Mouse (Mus musculus): ENCODE measurements around the gene Prkar1a. TPM values are rescaled to one million over a fixed set of nuclear protein-coding genes. Genes with fewer than 3 reads are reported as not detected.

Prkar1a gene
- polyA plus RNA-seq, 1 experiment from 2014 or later, result 496 TPM

DNA sequence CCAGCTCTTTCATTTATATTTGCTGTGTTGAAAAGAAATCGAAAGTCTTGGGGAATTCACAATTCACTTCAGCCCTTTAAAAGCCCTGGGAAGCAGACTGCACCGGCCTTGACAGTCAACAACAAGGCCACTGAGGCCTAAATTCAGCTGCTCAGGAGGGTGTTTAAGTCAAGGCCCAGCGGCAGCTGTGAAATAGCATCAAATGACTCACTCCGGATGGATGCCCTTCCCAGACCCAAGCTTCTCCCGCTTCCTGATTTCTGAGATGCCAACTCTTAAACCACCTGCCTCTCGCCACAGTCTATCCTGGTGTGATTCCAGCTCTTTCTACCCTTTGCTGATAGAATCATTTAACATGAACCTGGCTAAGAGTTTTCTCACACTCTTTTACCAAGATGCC is 28.8 kb upstream of the Prkar1a start:
- Histone ChIP-seq H3K4me3 (no peak overlapping the region), H3K27ac (replicated peaks) (no peak overlapping the region), H3K4me2 (replicated peaks) (no peak overlapping the region), H3K4me1 (peaks cover 5% of the 10 kb centered on the region), H3K36me3 (no peaks in the 10 kb centered on the region), H3K27me3 (no peaks in the 10 kb centered on the region), H3K9ac (replicated peaks) (no peak overlapping the region), H3K9me3 (no peaks in the 10 kb centered on the region)
- ATAC-seq (replicated peaks), result no peak
- WGBS, result 84% methylated on average over 6 of the region's 6 CpGs

GRCm38 (mm10) chr11:109621183-109621582 is 28.0 kb upstream of the Prkar1a start:
- no peak for ATAC-seq (replicated peaks)

DNA sequence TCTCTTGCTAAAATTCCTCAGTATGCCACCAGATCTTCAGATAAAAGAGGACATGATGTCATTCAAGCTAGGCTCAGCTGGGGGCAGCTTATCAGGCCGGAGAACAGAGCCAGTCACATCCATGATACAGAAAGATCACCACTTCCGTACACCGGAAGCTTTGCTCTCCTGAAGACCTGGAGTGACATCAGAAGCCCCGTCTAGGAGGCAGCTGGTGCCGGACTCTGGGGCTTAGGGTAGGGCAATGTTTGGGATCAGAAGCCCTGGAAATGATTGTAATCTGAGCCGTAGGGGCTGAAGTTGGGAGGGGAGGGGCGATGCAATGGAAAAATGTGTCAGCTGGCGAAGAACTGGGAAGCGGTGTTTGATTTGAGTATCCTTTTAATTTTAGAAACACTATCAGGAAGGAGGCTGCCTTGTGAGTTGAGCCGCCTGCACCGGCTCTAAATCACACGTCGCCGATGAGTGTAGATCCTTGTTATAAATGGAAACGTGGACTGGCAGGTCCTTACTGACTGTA is 26.6 kb upstream of the Prkar1a start:
- no peaks in the 10 kb centered on the region for H3K36me3 ChIP-seq
- no peaks in the 10 kb centered on the region for H3K9me3 ChIP-seq
- H3K4me1 ChIP-seq, result no peaks in the 10 kb centered on the region
- H3K4me3 ChIP-seq, result no peak overlapping the region
- no peak overlapping the region for H3K27ac ChIP-seq (replicated peaks)
- 55% methylated on average over 15 of the region's 15 CpGs for WGBS
- ATAC-seq (replicated peaks), result no peak
- H3K27me3 ChIP-seq, result no peaks in the 10 kb centered on the region
- no peak overlapping the region for H3K4me2 ChIP-seq (replicated peaks)
- no peak overlapping the region for H3K9ac ChIP-seq (replicated peaks)

More at GRCm38 (mm10) chr11:109621183-109621582, 28.0 kb upstream of the Prkar1a start:
- peaks cover 5% of the 10 kb centered on the region for H3K4me1 ChIP-seq
- H3K4me3 ChIP-seq, result no peak overlapping the region
- no peaks in the 10 kb centered on the region for H3K27me3 ChIP-seq
- H3K9me3 ChIP-seq, result no peaks in the 10 kb centered on the region
- no peak overlapping the region for H3K27ac ChIP-seq (replicated peaks)
- H3K36me3 ChIP-seq, result no peaks in the 10 kb centered on the region
- no peak overlapping the region for H3K9ac ChIP-seq (replicated peaks)
- WGBS, result 19% methylated on average over 2 of the region's 2 CpGs
- H3K4me2 ChIP-seq (replicated peaks), result no peak overlapping the region

- no peaks in the 10 kb centered on the region for H3K27me3 ChIP-seq
- no peaks in the 10 kb centered on the region for H3K4me1 ChIP-seq
- ATAC-seq (replicated peaks), result no peak
- H3K9me3 ChIP-seq, result no peaks in the 10 kb centered on the region
- H3K4me3 ChIP-seq, result no peak overlapping the region
- H3K36me3 ChIP-seq, result no peaks in the 10 kb centered on the region
- H3K27ac ChIP-seq (replicated peaks), result no peak overlapping the region
- no peak overlapping the region for H3K9ac ChIP-seq (replicated peaks)
- WGBS, result 94% methylated on average over 7 of the region's 7 CpGs
- no peak overlapping the region for H3K4me2 ChIP-seq (replicated peaks)
Measured at GRCm38 (mm10) chr11:109623238-109623637, 26.0 kb upstream of the Prkar1a start.

- Histone ChIP-seq H3K27me3 (no peaks in the 10 kb centered on the region), H3K9ac (replicated peaks) (no peak overlapping the region), H3K9me3 (no peaks in the 10 kb centered on the region), H3K27ac (replicated peaks) (no peak overlapping the region), H3K36me3 (no peaks in the 10 kb centered on the region), H3K4me1 (no peaks in the 10 kb centered on the region), H3K4me3 (no peak overlapping the region), H3K4me2 (replicated peaks) (no peak overlapping the region)
- WGBS, result 92% methylated on average over 4 of the region's 4 CpGs
- no peak for ATAC-seq (replicated peaks)
Measured at GRCm38 (mm10) chr11:109627648-109628047, 21.6 kb upstream of the Prkar1a start.

- WGBS, result 89% methylated on average over 3 of the region's 3 CpGs
- Histone ChIP-seq H3K9me3 (no peaks in the 10 kb centered on the region), H3K9ac (replicated peaks) (no peak overlapping the region), H3K4me2 (replicated peaks) (no peak overlapping the region), H3K36me3 (no peaks in the 10 kb centered on the region), H3K27me3 (no peaks in the 10 kb centered on the region), H3K4me3 (no peak overlapping the region), H3K27ac (replicated peaks) (no peak overlapping the region), H3K4me1 (no peaks in the 10 kb centered on the region)
- ATAC-seq (replicated peaks), result no peak
Measured at GRCm38 (mm10) chr11:109628099-109628498, 21.1 kb upstream of the Prkar1a start.

GRCm38 (mm10) chr11:109629021-109629521 is 20.1 kb upstream of the Prkar1a start:
- Histone ChIP-seq H3K9ac (replicated peaks) (no peak overlapping the region), H3K27me3 (no peaks in the 10 kb centered on the region), H3K4me1 (no peaks in the 10 kb centered on the region), H3K4me2 (replicated peaks) (no peak overlapping the region), H3K36me3 (no peaks in the 10 kb centered on the region), H3K27ac (replicated peaks) (no peak overlapping the region), H3K4me3 (no peak overlapping the region), H3K9me3 (no peaks in the 10 kb centered on the region)
- WGBS, result 82% methylated on average over 10 of the region's 10 CpGs
- no peak for ATAC-seq (replicated peaks)

DNA sequence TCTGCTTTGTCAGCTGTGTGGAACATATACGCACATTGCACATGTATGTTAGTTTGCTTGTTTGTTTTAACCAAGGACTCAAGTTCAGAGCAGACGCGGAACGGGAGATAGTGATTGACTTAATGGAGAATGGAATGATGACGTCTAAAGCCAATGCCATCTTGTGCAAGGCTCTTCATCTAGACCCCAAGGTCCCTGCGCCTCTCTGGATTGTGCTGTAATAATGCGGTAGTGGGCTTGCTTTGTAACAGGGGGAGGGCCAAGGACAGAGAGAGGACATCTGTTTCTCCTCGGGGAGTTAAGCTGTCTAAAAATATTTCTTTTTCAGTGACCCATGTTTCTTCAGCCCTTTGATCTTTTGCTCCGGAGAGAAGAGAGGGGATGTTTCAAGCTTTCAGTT is 14.3 kb upstream of the Prkar1a start:
- Histone ChIP-seq H3K4me1 (no peaks in the 10 kb centered on the region), H3K4me3 (no peak overlapping the region), H3K36me3 (no peaks in the 10 kb centered on the region), H3K9me3 (no peaks in the 10 kb centered on the region), H3K4me2 (replicated peaks) (no peak overlapping the region), H3K27ac (replicated peaks) (no peak overlapping the region), H3K9ac (replicated peaks) (no peak overlapping the region), H3K27me3 (no peaks in the 10 kb centered on the region)
- WGBS, result 87% methylated on average over 9 of the region's 9 CpGs
- ATAC-seq (replicated peaks), result no peak

- Histone ChIP-seq H3K9ac (replicated peaks) (no peak overlapping the region), H3K4me2 (replicated peaks) (no peak overlapping the region), H3K36me3 (no peaks in the 10 kb centered on the region), H3K27ac (replicated peaks) (no peak overlapping the region), H3K9me3 (no peaks in the 10 kb centered on the region), H3K4me1 (no peaks in the 10 kb centered on the region), H3K27me3 (no peaks in the 10 kb centered on the region), H3K4me3 (no peak overlapping the region)
- no peak for ATAC-seq (replicated peaks)
- 63% methylated on average over 6 of the region's 6 CpGs for WGBS
Measured at GRCm38 (mm10) chr11:109635871-109636395, 13.3 kb upstream of the Prkar1a start.

- ATAC-seq (replicated peaks), result no peak
- Histone ChIP-seq H3K36me3 (no peaks in the 10 kb centered on the region), H3K9me3 (no peaks in the 10 kb centered on the region), H3K27ac (replicated peaks) (no peak overlapping the region), H3K4me1 (no peaks in the 10 kb centered on the region), H3K27me3 (no peaks in the 10 kb centered on the region), H3K4me3 (no peak overlapping the region), H3K4me2 (replicated peaks) (no peak overlapping the region), H3K9ac (replicated peaks) (no peak overlapping the region)
- WGBS, result 83% methylated on average over 5 of the region's 5 CpGs
Measured at GRCm38 (mm10) chr11:109641498-109642222, 7.5 kb upstream of the Prkar1a start.

DNA sequence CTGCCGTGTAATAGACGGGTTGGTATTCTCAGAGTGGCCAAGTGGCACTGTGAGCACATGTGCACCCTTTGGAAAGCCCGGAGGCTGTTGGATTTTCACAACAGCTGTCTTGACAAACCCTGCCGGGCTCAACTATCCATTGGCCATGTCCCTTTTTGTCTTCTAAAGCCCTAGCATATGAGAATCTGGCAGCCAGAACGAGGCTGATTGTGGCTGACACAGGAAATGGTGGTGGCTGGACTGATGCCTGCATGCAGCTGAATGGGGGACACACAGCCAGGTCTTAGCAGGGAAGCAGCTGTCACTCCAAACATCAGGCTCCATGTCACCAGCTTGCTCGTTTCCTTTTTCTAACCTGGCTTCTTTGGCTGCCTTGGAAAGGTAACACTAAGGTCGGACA is 695 bp upstream of the Prkar1a start:
- Histone ChIP-seq H3K4me1 (peaks cover 38% of the 10 kb centered on the region), H3K9me3 (no peaks in the 10 kb centered on the region), H3K9ac (replicated peaks) (no peak overlapping the region), H3K36me3 (peaks cover 1% of the 10 kb centered on the region; the same call in 1 of the 2 replicates), H3K4me2 (replicated peaks) (0 out of 2 replicates have a peak overlapping the region, but pooled peaks have one; percentile 63), H3K27me3 (no peaks in the 10 kb centered on the region), H3K27ac (replicated peaks) (peak overlapping the region; percentile 97), H3K4me3 (no peak overlapping the region; the same call in 1 of the 2 replicates)
- ATAC-seq (replicated peaks), result no peak
- WGBS, result 34% methylated on average over 7 of the region's 7 CpGs

- peak; percentile 75 for ATAC-seq (replicated peaks)
- Histone ChIP-seq H3K9me3 (no peaks in the 10 kb centered on the region), H3K9ac (replicated peaks) (peak overlapping the region; percentile 96), H3K36me3 (peaks cover 15% of the 10 kb centered on the region), H3K4me3 (peak overlapping the region; percentile 79), H3K27ac (replicated peaks) (peak overlapping the region; percentile 97), H3K4me2 (replicated peaks) (peak overlapping the region; percentile 63), H3K27me3 (no peaks in the 10 kb centered on the region), H3K4me1 (peaks cover 50% of the 10 kb centered on the region)
- under 1% methylated on average over 31 of the region's 31 CpGs for WGBS
Measured at GRCm38 (mm10) chr11:109649975-109650701, 933 bp downstream of the Prkar1a start.

Measured in forebrain, embryonic 15.5 days (tissue).